Mouse (Mus musculus) midbrain, embryonic 12.5 days (tissue): ENCODE results near the gene Ehbp1l1. TPM values are rescaled to one million over a fixed set of nuclear protein-coding genes. Genes with fewer than 3 reads are reported as not detected.

Experiments used
- ATAC-seq: fragments of 200-750 bp; cut with Nextera tagmentation; 2 replicates; pipeline ENCODE4 v1.8.0; 2017; ENCODE audit warnings: low read depth, moderate TSS enrichment, moderate library complexity; ENCODE audit not compliant: low FRiP score
- H3K27ac ChIP-seq: fragments of 300-500 bp; sonication (generic); replicated peaks from 2 replicates; pipeline ENCODE4 v1.5.1; 2016; ENCODE audit warnings: mild to moderate bottlenecking
- H3K27me3 ChIP-seq: fragments of 300-500 bp; sonication (generic); 2 replicates; pipeline ENCODE4 v1.6.1; 2016; ENCODE audit warnings: mild to moderate bottlenecking
- H3K36me3 ChIP-seq: fragments of 300-500 bp; sonication (generic); 2 replicates; pipeline ENCODE4 v1.6.1; 2016
- H3K4me1 ChIP-seq: fragments of 300-500 bp; sonication (generic); 2 replicates; pipeline ENCODE4 v1.6.1; 2016
- H3K4me2 ChIP-seq: fragments of 300-500 bp; sonication (generic); replicated peaks from 2 replicates; pipeline ENCODE4 v1.6.1; 2016; ENCODE audit warnings: mild to moderate bottlenecking, moderate library complexity
- H3K4me3 ChIP-seq: fragments of 300-500 bp; sonication (generic); 2 replicates; pipeline ENCODE4 v1.5.1; 2016; ENCODE audit warnings: mild to moderate bottlenecking
- H3K9ac ChIP-seq: fragments of 300-500 bp; sonication (generic); replicated peaks from 2 replicates; pipeline ENCODE4 v1.6.1; 2016; ENCODE audit warnings: mild to moderate bottlenecking, moderate library complexity
- H3K9me3 ChIP-seq: fragments of 300-500 bp; sonication (generic); 2 replicates; pipeline ENCODE4 v1.6.1; 2016; ENCODE audit warnings: mild to moderate bottlenecking
- WGBS: fragments of 180-500 bp; shearing (Covaris S2); methylation state at CpG from one replicate; pipeline ENCODE4 v1.1.7; 2016; 5-methylcytosine and 5-hydroxymethylcytosine counted together
- polyA plus RNA-seq: library from polyadenylated mRNA; unstranded; fragments of >200 nt; fragmentation: Nextera tagmentation; extraction: Ambion mirVana; gene quantifications from 2 replicates; pipeline ENCODE4 v1.2.1, GENCODE M21; 2016

Ehbp1l1 gene
- polyA plus RNA-seq, 1 experiment from 2014 or later, result 9.1 TPM

DNA sequence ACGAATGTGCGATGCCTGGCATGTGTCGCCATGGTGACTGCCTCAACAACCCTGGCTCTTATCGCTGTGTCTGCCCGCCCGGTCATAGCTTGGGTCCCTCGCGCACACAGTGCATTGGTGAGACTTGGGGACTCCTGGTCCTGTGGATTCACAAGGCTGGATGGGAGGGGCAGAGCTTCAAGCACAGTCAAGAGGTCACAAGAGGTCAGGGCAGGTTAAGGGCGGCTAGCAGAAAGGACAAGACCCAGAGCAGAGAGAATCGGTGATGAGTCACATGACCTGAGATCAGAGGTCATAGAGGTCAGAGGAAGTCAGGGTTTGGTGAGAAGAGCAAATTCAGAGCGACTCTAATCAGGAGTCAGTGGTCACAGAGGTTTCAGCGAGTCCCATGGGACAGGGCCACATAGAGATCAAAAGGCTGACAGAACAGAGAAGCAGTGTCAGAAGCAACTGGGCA is 20.8 kb upstream of the Ehbp1l1 start:
- Histone ChIP-seq H3K9ac (no peak overlapping the region), H3K36me3 (no peaks in the 10 kb centered on the region), H3K4me3 (no peak overlapping the region), H3K27ac (no peak overlapping the region), H3K27me3 (peaks cover 95% of the 10 kb centered on the region), H3K4me2 (no peak overlapping the region), H3K9me3 (no peaks in the 10 kb centered on the region), H3K4me1 (peaks cover 47% of the 10 kb centered on the region)
- WGBS, result 24% methylated on average over 12 of the region's 12 CpGs
- ATAC-seq, result no peak

DNA sequence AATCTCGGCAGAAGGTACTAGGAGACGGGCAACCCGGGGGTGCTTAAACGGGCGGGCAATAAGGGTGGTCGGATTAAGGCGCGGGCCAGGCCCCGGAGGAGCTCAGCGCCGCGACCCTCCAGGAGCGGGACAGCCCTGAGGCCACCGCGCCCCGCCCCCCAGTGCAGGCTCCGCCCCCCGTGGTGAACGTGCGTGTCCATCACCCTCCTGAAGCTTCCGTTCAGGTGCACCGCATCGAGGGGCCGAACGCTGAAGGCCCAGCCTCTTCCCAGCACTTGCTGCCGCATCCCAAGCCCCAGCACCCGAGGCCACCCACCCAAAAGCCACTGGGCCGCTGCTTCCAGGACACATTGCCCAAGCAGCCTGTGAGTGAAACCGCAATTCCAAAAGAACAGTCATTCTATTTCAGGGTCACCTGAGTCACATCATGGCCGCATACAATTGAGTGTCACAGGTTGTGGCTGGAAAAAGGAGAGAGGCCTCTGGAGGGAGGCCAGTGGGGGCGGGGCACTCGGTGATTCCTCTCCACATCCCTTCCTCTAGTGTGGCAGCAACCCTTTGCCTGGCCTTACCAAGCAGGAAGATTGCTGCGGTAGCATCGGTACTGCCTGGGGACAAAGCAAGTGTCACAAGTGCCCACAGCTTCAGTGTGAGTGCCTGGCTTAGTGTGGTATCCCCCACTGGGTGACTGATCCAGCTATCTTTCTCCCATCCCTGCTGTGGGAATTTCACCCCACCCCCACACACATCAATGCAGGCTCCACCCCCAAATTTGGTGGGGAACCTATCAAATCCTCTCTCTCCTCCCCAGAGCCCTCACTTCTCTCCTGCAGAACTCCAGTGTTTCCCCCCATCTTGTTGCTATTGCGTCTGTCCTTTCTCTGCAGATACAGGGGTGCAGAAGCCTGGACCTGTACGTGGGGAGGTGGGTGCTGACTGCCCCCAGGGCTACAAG is 19.9 kb upstream of the Ehbp1l1 start:
- Histone ChIP-seq H3K36me3 (no peaks in the 10 kb centered on the region), H3K27me3 (peaks cover 95% of the 10 kb centered on the region), H3K9me3 (no peaks in the 10 kb centered on the region), H3K9ac (peak overlapping the region; percentile 47), H3K4me2 (peak overlapping the region; percentile 53), H3K4me3 (peak overlapping the region; percentile 29), H3K4me1 (peaks cover 44% of the 10 kb centered on the region), H3K27ac (no peak overlapping the region)
- WGBS, result 4% methylated on average over 36 of the region's 36 CpGs
- ATAC-seq, result peak; percentile 35; the same call in 1 of the 2 replicates

DNA sequence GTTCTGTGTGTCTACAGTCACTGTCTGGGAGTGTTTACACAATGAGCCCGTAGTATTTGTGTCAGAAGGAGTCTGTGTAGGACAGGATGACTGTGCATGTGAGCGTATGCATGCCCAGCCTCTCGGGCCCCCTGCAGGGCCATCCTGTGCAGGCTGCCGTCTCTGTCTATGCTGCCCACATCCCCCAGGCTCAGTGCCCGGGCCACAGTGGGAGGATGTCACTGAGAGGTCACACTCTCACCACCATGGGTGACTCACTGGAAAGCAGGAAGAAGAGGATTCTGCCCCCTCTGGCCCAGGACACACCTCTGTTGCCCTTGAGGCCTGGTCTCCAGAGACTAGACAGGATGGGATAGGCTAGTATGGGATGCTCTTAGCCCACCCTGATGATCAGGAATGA is 17.5 kb upstream of the Ehbp1l1 start:
- no peak overlapping the region for H3K4me3 ChIP-seq
- H3K27me3 ChIP-seq, result peaks cover 96% of the 10 kb centered on the region
- 67% methylated on average over 5 of the region's 5 CpGs for WGBS
- no peaks in the 10 kb centered on the region for H3K36me3 ChIP-seq
- H3K4me1 ChIP-seq, result peaks cover 44% of the 10 kb centered on the region
- no peak overlapping the region for H3K27ac ChIP-seq
- no peaks in the 10 kb centered on the region for H3K9me3 ChIP-seq
- no peak for ATAC-seq
- H3K9ac ChIP-seq, result no peak overlapping the region
- no peak overlapping the region for H3K4me2 ChIP-seq

DNA sequence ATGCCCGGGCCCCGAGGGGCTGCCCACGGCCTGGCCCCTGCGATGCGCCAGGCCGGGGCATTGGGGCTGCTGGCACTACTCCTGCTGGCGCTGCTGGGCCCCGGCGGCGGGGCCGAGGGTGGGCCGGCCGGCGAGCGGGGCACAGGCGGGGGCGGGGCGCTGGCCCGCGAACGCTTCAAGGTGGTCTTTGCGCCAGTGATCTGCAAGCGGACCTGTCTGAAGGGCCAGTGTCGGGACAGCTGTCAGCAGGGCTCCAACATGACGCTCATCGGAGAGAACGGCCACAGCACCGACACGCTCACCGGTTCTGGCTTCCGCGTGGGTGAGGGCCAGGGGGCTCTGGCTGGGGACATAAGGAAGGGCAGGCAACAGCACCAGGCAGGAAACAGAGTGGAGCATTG is 16.1 kb upstream of the Ehbp1l1 start:
- Histone ChIP-seq H3K27ac (0 out of 2 replicates have a peak overlapping the region, but pooled peaks have one; percentile 46), H3K4me2 (peak overlapping the region; percentile 97), H3K9me3 (no peaks in the 10 kb centered on the region), H3K9ac (peak overlapping the region; percentile 83), H3K4me3 (peak overlapping the region; percentile 63), H3K36me3 (no peaks in the 10 kb centered on the region), H3K4me1 (peaks cover 44% of the 10 kb centered on the region), H3K27me3 (peaks cover 88% of the 10 kb centered on the region)
- ATAC-seq, result peak; percentile 39; the same call in 1 of the 2 replicates
- 1% methylated on average over 28 of the region's 32 CpGs for WGBS

DNA sequence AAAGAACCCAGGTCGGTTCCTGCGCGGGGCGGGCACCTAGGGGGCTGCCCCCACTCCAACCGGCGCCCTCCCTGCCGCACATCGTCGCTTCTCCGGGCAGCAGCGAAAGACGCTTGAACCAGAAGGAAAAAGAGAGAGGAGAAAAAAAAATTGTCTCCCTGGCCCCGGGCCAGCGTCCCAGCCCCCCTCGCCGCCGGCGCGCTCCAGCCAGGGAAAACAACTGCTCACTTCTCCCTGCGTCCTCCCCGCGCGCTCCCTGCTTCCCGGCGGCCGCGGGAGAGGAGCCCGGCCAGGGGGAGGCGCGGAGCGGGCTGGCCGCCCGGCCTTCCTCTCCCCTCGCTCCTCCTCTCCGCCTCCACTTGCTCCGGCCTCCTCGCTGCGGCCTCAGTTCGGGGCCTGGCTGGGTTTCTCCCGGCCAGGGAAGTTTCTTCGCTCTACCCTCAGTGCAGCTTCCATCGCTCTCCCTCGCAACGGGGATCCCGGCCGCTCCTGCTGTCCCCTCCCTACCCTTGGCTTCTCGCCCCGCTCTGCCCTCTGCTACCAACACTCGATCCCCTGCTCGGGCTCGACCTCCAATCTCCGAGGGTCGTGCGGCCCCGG is 15.6 kb upstream of the Ehbp1l1 start:
- H3K4me1 ChIP-seq, result peaks cover 42% of the 10 kb centered on the region
- H3K9ac ChIP-seq, result peak overlapping the region; percentile 83
- ATAC-seq, result peak; percentile 70
- no peaks in the 10 kb centered on the region for H3K9me3 ChIP-seq
- peak overlapping the region; percentile 46; the same call in 1 of the 2 replicates for H3K27ac ChIP-seq
- peaks cover 83% of the 10 kb centered on the region for H3K27me3 ChIP-seq
- 1% methylated on average over 38 of the region's 55 CpGs for WGBS
- peak overlapping the region; percentile 97 for H3K4me2 ChIP-seq
- no peaks in the 10 kb centered on the region for H3K36me3 ChIP-seq
- peak overlapping the region; percentile 63 for H3K4me3 ChIP-seq

DNA sequence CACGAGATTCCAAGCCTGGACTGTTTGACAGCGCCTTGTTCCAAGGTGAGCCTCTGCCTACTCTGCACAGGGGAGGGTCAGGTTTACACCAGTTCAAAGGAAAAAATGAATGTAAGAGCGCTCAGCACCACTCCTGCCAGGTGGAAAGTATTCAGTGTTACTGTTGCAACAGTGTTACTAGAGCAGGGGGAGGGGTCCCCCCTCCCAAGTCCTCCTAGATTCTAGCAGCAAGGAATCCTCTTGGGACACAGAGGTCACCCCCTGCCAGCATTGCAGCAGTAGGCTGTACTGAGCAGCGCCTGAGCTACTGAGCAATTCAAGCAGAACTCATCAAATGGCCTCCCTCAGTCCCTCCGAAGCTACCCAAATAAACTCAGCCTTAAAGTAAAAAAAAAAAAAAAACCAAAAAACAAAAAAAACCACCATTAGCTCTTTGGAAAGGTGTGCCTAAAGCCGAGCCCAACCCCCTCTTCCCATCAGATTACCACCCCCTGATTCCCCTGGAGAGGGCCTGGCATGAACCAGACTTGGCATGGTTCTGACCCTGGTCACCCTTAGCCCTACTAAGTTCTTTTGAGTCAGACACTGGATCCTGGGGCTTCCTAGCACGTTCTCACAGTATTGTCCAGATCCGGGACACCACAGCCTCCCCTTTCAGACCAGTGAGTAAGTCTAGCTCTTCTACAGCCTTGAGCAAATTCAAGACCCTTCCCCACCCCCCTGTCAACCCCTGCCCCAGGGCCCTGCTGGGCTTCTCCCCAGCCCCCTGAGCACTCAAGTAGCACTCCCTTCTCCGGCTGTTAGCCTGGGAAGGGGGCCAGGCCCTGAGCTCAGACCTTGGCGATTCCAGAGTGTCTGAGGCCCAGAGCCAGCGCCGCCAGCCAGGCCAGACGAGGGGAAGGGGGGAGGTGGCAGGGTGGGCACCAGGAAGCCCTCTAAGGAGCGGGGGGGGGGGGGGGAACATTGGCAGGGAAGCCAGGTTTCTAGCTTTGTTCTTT is 14.5 kb upstream of the Ehbp1l1 start, which contains the start of gene Ltbp3:
Ltbp3 (plus strand) TSS at position 585 of the 998 bp plus-strand sequence.
- Histone ChIP-seq H3K4me3 (peak within 1 kb of the TSS; percentile 63), H3K4me1 (peaks cover 31% of the 10 kb centered on the region), H3K9me3 (no peaks in the 10 kb centered on the region), H3K27me3 (peaks cover 77% of the 10 kb centered on the region), H3K27ac (peak within 1 kb of the TSS; percentile 46), H3K36me3 (no peaks in the 10 kb centered on the region), H3K9ac (peak within 1 kb of the TSS; percentile 83), H3K4me2 (peak within 1 kb of the TSS; percentile 97)
- 16% methylated on average over 10 of the region's 14 CpGs for WGBS
- ATAC-seq, result no peak

DNA sequence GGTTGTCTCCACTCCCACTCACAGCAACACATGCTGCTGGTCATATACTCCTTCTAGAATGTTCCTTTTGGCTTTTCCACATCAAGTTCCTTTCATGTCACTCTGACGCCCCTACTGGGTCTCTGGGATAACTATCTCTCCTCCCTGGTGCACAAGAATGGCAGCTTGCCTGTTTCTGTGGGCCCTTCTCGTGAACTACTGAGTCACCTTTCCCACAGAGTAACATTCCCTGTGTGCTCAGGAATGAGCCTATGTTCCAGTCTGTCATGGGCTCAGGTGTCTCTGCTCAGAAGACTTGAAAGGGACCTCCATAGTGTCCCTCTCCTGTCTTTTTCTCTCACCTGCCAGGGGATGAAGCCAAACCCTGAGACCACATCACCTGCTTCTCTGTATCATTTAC is 13.3 kb upstream of the Ehbp1l1 start:
- Histone ChIP-seq H3K27ac (no peak overlapping the region), H3K4me1 (peaks cover 25% of the 10 kb centered on the region), H3K4me3 (no peak overlapping the region), H3K9ac (no peak overlapping the region), H3K36me3 (no peaks in the 10 kb centered on the region), H3K27me3 (peaks cover 65% of the 10 kb centered on the region), H3K9me3 (no peaks in the 10 kb centered on the region), H3K4me2 (no peak overlapping the region)
- ATAC-seq, result no peak
- WGBS, result 51% methylated on average over 2 of the region's 2 CpGs

DNA sequence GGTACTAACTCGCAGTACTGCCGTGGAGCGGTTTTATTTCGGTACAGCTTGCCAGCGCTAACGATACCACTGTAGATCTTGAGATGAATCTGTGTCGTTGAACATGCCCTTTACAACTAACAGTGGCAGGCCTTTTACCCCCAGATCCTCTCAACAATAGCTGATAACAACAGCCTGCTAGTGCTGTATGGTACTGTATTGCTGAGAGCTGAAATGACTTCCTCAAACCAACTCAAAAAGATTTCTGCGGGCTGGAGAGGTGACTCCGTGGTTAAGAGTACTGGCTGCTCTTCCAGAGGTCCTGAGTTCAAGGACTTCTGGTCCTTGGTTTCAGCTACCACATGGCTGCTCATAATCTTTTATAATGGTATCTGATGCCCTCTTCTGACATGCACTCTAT is 8.2 kb upstream of the Ehbp1l1 start:
- no peaks in the 10 kb centered on the region for H3K36me3 ChIP-seq
- no peaks in the 10 kb centered on the region for H3K9me3 ChIP-seq
- peaks cover 22% of the 10 kb centered on the region for H3K27me3 ChIP-seq
- H3K27ac ChIP-seq, result no peak overlapping the region
- no peak overlapping the region for H3K9ac ChIP-seq
- H3K4me2 ChIP-seq, result no peak overlapping the region
- ATAC-seq, result no peak
- 84% methylated on average over 9 of the region's 9 CpGs for WGBS
- H3K4me3 ChIP-seq, result no peak overlapping the region
- H3K4me1 ChIP-seq, result peaks cover 22% of the 10 kb centered on the region

DNA sequence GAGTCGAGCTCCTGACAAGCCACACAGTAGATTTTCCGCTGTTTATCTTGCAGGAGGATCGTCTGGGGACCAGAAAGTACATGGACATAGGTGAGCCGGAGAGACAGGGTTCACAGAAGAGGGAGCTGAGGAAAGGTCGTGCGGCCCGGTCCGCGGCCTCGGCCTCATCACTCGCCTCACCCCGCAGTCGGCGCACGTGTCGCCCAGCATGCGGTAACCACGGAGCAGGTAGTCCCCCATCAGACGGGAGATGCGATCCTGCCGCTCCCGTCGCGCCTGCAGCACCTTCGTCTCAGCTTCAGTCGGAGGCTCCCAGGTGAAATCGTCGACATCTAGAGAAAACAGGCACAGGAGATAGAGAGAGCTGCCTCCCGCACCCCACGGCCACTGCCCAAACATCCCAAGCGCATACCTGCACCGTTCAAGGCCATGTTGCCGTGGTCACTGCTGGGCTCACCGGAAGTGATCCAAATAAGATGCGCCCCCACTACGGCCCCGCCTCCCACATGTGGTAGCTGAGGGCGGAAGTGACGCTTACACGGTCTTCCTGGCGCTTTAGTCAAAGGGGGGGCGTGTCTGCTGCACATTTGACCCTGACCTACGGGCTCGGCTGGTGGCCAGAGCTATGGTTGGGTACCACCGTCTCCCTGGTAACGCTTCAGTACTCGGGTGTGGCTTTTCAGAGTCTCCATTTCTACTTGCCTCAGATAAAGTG is 5.3 kb upstream of the Ehbp1l1 start:
- Histone ChIP-seq H3K9me3 (no peaks in the 10 kb centered on the region), H3K4me1 (peaks cover 45% of the 10 kb centered on the region), H3K27ac (0 out of 2 replicates have a peak overlapping the region, but pooled peaks have one; percentile 46), H3K36me3 (no peaks in the 10 kb centered on the region), H3K9ac (peak overlapping the region; percentile 72), H3K4me2 (peak overlapping the region; percentile 99), H3K4me3 (peak overlapping the region; percentile 99), H3K27me3 (peaks cover 17% of the 10 kb centered on the region; the same call in 1 of the 2 replicates)
- WGBS, result under 1% methylated on average over 47 of the region's 47 CpGs
- ATAC-seq, result peak; percentile 84

DNA sequence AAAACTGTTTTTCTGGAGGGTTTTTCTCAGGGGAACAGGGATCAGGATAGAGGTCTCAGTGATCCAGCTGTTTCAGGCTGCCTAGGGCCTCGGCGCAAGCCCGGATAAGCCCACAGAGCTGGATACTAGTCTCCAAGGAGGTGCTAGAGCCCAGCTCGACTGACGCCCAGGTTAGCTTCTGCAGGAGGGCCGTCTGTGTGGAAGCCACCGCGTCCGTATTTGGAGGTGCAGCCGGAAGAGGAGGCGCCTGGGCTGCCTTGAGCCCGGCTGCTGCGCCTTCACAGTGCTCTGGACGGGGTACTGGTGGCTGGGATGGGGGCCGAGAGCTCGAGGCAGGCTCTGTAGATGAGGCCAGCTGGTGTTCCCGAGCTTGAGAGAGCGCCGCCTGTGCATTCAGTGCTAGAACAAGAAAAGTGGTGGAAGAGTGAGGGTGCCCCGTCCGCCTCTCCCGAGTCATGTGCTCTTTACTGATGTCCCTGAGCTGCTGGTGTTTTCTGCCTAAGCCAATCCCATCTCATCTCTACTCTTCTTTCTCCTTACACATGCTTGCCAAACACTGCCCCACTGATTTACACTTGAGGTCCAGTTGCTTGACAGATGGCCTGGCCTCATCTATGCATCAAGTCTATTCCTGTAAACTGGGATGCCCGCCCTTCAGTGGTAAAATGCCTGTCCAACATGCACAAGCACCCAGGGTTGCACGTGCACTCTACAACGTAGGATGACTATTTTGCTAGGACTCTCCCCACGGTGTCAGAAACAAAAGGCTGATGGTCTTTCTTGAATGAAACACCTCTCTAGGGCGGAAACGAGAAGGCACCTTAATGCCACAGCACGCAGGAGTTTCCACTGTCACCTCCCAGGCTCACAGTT is 4.4 kb upstream of the Ehbp1l1 start:
- Histone ChIP-seq H3K4me1 (peaks cover 54% of the 10 kb centered on the region), H3K27ac (0 out of 2 replicates have a peak overlapping the region, but pooled peaks have one; percentile 25), H3K9ac (peak overlapping the region; percentile 72), H3K4me2 (peak overlapping the region; percentile 99), H3K36me3 (0 out of 2 replicates have a peak, but pooled peaks cover under 1% of the 10 kb centered on the region), H3K4me3 (peak overlapping the region; percentile 99), H3K9me3 (no peaks in the 10 kb centered on the region), H3K27me3 (peaks cover 14% of the 10 kb centered on the region; the same call in 1 of the 2 replicates)
- 75% methylated on average over 29 of the region's 29 CpGs for WGBS
- no peak for ATAC-seq
